Mouse (Mus musculus) urinary bladder, adult 2 months (tissue): Measurements from ENCODE around the gene Ccnq. TPM values are rescaled to one million over a fixed set of nuclear protein-coding genes. Genes with fewer than 3 reads are reported as not detected.

Source experiments
- polyA plus RNA-seq: library from polyadenylated mRNA; depleted of rRNA; stranded (reverse); fragments of >200 nt; gene quantifications from 2 replicates; pipeline ENCODE4 v1.2.3, GENCODE M21; 2012; rRNA removed

Ccnq gene
- polyA plus RNA-seq, 1 experiment: 41.7 TPM

Other genes with a start within 250 kb of the Ccnq start
- gene Sebox, start 248.3 kb downstream of the Ccnq start, polyA plus RNA-seq: not detected in 2 replicates
- gene Tmem199, start 239.6 kb downstream of the Ccnq start, polyA plus RNA-seq: 28.8 and 41.2 TPM in 2 replicates
- 52.5 and 54.7 TPM in 2 replicates for gene Poldip2, start 239.5 kb downstream of the Ccnq start, polyA plus RNA-seq
- gene Tnfaip1, start 215.4 kb downstream of the Ccnq start, polyA plus RNA-seq: 37.1 and 39.9 TPM in 2 replicates
- 87.2 and 93.1 TPM in 2 replicates for gene Ift20, start 215.4 kb downstream of the Ccnq start, polyA plus RNA-seq
- gene Tmem97, start 201.0 kb downstream of the Ccnq start, polyA plus RNA-seq: 8.7 and 10.7 TPM in 2 replicates
- 18.7 and 21.0 TPM in 2 replicates for gene Nlk, start 54.4 kb downstream of the Ccnq start, polyA plus RNA-seq
- 13.9 and 21.3 TPM in 2 replicates for gene Lyrm9, start 74.9 kb upstream of the Ccnq start, polyA plus RNA-seq
- gene Nos2, start 169.1 kb upstream of the Ccnq start, polyA plus RNA-seq: 1.1 TPM in 2 replicates
- gene Lgals9, start 233.2 kb upstream of the Ccnq start, polyA plus RNA-seq: 74.3 and 76.8 TPM in 2 replicates